Mouse (Mus musculus): ENCODE measurements around the gene Vps37b.

Gene Vps37b

GRCm38 (mm10) chr5:124022365-124022764 is 9.7 kb downstream of the Vps37b start:
- no peak for DNase-seq (ENCODE audit: low spot score in 2 of 2)

- DNase-seq (ENCODE audit: low spot score in 2 of 2), result no peak
Observed at GRCm38 (mm10) chr5:124021701-124022100, 10.4 kb downstream of the Vps37b start.

- DNase-seq (ENCODE audit: low spot score in 2 of 2), result no peak
Observed at GRCm38 (mm10) chr5:124021148-124021547, 10.9 kb downstream of the Vps37b start.

GRCm38 (mm10) chr5:124019348-124020216 is 12.5 kb downstream of the Vps37b start:
- DNase-seq (ENCODE audit: low spot score in 2 of 2), result peak; percentile 91 to 94

GRCm38 (mm10) chr5:124018651-124019050 is 13.4 kb downstream of the Vps37b start:
- DNase-seq (ENCODE audit: low spot score in 2 of 2), result no peak

GRCm38 (mm10) chr5:124017941-124018340 is 14.1 kb downstream of the Vps37b start:
- DNase-seq (ENCODE audit: low spot score in 2 of 2), result no peak

GRCm38 (mm10) chr5:124016291-124016821 is 15.7 kb downstream of the Vps37b start:
- no peak for DNase-seq (ENCODE audit: low spot score in 2 of 2)

- no peak for DNase-seq (ENCODE audit: low spot score in 2 of 2)
Observed at GRCm38 (mm10) chr5:124015727-124016126, 16.3 kb downstream of the Vps37b start.

GRCm38 (mm10) chr5:124014791-124015251 is 17.2 kb downstream of the Vps37b start:
- no peak for DNase-seq (ENCODE audit: low spot score in 2 of 2)

- no peak for DNase-seq (ENCODE audit: low spot score in 2 of 2)
Observed at GRCm38 (mm10) chr5:124014180-124014579, 17.9 kb downstream of the Vps37b start.

GRCm38 (mm10) chr5:124013747-124014146 is 18.3 kb downstream of the Vps37b start:
- DNase-seq (ENCODE audit: low spot score in 2 of 2), result no peak

GRCm38 (mm10) chr5:124012885-124013284 is 19.2 kb downstream of the Vps37b start:
- DNase-seq (ENCODE audit: low spot score in 2 of 2), result no peak

- no peak for DNase-seq (ENCODE audit: low spot score in 2 of 2)
Observed at GRCm38 (mm10) chr5:124011927-124012326, 20.1 kb downstream of the Vps37b start.

GRCm38 (mm10) chr5:124010910-124011655 is 21.0 kb downstream of the Vps37b start:
- DNase-seq (ENCODE audit: low spot score in 2 of 2), result peak; percentile 80 to 87

- no peak for DNase-seq (ENCODE audit: low spot score in 2 of 2)
Observed at GRCm38 (mm10) chr5:124010077-124010476, 22.0 kb downstream of the Vps37b start.

- peak in 1 of 2 experiments; percentile 41 for DNase-seq (ENCODE audit: low spot score in 2 of 2)
Observed at GRCm38 (mm10) chr5:124006891-124007491, 25.1 kb downstream of the Vps37b start.

GRCm38 (mm10) chr5:124006082-124006873 is 25.8 kb downstream of the Vps37b start:
- DNase-seq (ENCODE audit: low spot score in 2 of 2), result peak in 1 of 2 experiments; percentile 34

GRCm38 (mm10) chr5:124005591-124005990 is 26.5 kb downstream of the Vps37b start:
- DNase-seq (ENCODE audit: low spot score in 2 of 2), result peak in 1 of 2 experiments; percentile 36

GRCm38 (mm10) chr5:124005151-124005500 is 26.9 kb downstream of the Vps37b start:
- no peak for DNase-seq (ENCODE audit: low spot score in 2 of 2)

- peak; percentile 66 to 67 for DNase-seq (ENCODE audit: low spot score in 2 of 2)
Observed at GRCm38 (mm10) chr5:124004356-124005150, 27.5 kb downstream of the Vps37b start.
